Mouse (Mus musculus): Measurements from ENCODE around the gene Pcbp2.

The Pcbp2 gene

GRCm38 (mm10) chr15:102470183-102470604, at the start of gene Pcbp2:
TSS of gene Pcbp2 (plus strand) at chr15:102470539.
- peak; percentile 93 for DNase-seq (ENCODE audit: low read depth, low spot score)

DNA sequence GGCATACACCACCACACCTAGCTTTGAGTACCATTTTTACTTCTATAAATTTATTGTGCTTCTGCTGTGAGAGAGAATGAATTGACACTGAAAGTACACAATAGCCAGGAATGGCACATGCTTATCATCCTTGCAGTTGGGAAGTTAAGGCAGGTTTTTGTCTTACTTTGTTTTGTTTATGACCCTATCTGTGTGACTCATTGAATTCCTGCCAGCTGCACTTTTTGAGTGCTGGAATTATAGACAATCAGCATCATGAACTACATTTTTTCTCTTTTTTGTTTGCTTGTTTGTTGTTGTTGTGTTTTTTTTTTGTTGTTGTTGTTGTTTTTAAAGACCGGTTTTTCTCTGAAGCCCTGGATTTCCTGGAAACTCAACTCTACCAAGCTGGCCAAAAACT, 49.4 kb upstream of the Pcbp2 start:
- DNase-seq (ENCODE audit: low read depth, low spot score), result no peak

GRCm38 (mm10) chr15:102421437-102421836, 48.9 kb upstream of the Pcbp2 start:
- DNase-seq (ENCODE audit: low read depth, low spot score), result no peak

GRCm38 (mm10) chr15:102423602-102424240, 46.6 kb upstream of the Pcbp2 start:
- no peak for DNase-seq (ENCODE audit: low read depth, low spot score)

DNA sequence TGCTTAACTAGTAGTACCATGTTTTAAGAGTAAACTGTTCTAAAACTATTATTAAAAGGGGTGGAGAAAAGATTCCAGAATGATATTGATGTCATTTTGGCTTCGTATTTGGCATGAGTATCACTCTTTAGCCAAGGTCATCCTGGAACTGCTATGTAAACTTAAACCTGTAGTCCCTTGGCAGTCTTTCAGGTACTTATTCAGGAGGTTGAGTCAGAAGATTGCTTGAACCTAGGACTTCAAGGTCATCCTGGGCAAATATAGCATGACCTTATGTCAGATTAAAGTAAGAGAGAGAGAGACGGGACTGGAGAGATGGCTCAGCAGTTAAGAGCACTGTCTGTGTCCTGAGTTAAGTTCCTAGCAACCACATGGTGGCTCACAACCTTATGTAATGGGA, 45.7 kb upstream of the Pcbp2 start:
- DNase-seq (ENCODE audit: low read depth, low spot score), result no peak

DNA sequence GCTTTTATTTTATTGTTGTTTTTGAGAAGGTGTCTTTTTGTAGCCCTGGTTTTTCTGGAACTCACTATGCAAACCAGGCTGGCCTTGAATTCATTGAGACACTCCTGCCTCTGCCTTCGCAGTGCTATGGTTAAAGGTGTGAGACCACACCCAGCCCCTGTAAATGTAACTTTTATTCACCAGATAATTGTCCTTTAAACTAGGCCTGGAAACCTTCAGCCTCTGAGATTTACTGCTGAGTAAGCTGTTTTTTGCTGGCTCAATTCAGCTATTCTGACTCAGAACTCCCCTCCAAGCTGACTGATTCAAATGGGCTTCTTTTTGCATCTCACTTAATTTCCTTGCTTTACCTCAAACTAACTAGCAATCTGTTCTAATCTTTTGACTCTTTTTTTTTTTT, 43.4 kb upstream of the Pcbp2 start:
- DNase-seq (ENCODE audit: low read depth, low spot score), result no peak

- no peak for DNase-seq (ENCODE audit: low read depth, low spot score)
Measured at GRCm38 (mm10) chr15:102432046-102432445, 38.3 kb upstream of the Pcbp2 start.

- DNase-seq (ENCODE audit: low read depth, low spot score), result no peak
Measured at GRCm38 (mm10) chr15:102433173-102433572, 37.2 kb upstream of the Pcbp2 start.

- no peak for DNase-seq (ENCODE audit: low read depth, low spot score)
Measured at GRCm38 (mm10) chr15:102442490-102442889, 27.8 kb upstream of the Pcbp2 start.

DNA sequence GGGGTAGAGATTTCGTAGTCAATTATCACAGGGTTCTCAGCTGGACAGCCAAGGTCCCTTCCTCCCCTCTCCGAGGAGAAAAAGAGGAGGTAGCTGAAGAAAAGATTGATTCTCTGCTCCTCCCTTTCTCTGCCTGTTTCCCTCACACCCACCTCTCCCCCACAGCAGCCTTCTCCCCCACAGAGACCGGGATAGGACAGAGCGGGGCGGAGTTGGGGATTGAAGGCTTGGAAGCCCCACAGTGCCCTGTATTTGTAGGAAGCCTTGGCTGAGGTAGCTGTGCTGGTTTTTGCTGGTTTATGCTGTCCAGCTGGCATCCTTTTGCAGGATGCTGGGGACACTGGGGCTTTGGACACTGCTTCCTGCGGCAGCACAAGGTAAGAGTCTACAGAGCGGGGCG, 25.2 kb upstream of the Pcbp2 start, which contains the start of gene Amhr2:
Amhr2 (plus strand) TSS at position 222 of the 400 bp plus-strand sequence.
- DNase-seq (ENCODE audit: low read depth, low spot score), result no peak

DNA sequence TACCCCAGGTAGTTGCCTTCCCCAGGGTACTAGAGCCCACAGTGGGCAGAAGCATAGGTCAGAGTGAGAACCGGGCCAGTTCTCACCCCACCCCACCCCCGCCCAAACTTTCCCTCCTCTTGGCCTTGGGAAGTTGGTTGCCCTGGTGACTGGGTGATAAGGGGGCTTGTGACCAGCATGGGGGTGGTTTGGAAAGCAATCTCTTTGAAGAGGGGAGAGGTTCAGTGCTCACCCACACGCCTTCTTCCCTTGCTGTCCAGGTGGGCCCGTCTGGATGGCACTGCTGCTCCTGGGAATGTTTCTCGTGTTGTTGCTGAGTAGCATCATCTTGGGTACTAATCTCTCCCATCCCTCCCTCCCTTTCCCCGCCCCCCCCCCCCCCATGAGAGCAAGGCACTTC, 23.9 kb upstream of the Pcbp2 start:
- no peak for DNase-seq (ENCODE audit: low read depth, low spot score)

DNA sequence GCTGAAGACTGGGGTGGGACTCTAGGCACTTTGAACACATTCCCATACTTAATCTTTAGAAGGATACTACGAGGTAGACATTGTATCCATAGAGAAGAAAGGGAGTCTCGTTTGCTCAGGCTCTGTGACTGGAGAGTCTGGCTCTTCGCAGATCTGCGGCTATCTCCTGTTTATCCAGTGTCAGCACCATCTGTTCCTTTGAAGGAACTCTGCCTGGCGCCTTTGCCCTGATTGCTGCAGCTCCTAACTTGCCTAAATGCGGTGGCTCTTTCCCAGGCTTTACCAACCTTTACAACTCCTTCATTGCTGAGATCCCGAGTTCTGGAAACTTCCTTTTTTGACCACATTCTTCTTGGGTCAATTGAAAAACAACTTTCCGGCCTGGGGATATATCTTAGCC, 21.0 kb upstream of the Pcbp2 start:
- DNase-seq (ENCODE audit: low read depth, low spot score), result no peak

DNA sequence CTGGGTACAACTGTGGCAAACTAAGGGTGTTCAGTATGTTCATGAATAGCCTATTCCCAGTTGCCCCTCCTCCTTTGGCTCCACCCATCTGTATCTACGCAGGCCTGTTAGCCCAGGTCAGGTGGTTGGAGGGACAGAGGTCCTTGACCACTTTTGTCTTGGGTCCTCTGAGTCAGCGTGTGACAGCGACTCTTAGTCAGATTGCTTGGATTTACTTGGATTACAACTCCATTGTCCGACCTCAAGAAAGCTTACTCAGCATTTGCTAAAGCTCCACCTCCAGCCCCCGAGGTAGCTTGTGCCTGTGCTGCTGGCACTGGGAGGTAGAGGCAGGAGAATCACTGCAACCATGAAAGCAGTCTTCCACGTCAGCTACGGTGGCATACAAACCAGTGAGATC, 19.4 kb upstream of the Pcbp2 start:
- no peak for DNase-seq (ENCODE audit: low read depth, low spot score)

GRCm38 (mm10) chr15:102451666-102452430, 18.5 kb upstream of the Pcbp2 start:
- no peak for DNase-seq (ENCODE audit: low read depth, low spot score)

- DNase-seq (ENCODE audit: low read depth, low spot score), result peak; percentile 70
Measured at GRCm38 (mm10) chr15:102455993-102456392, 14.3 kb upstream of the Pcbp2 start.

DNA sequence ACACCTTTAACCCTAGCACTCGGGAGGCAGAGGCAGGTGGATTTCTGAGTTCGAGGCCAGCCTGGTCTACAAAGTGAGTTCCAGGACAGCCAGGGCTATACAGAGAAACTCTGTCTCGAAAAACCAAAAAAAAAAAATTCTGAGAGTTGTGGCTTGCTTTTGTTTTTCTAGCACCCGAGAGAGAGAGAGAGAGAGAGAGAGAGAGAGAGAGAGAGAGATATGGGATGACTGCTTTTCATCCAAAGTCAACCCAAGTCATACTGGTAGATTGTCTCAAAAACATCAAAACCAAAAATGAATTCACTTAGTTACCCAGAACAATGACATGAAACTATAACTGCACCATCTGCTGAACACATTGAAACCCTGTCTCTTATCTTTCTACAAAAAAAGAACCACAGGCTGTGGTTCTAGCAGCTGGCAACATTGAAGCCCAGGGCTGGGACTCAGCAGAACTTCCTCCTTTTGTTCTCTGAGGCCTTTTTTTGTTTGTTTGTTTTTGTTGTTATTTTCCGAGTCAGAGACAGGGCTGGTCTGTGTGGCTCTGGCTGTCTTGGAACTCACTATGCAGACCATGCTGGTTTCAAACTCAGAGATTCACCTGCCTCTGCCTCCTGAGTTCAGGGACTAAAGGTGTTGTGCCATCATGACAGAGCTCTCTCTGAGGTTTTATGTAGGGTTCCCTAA, 12.1 kb upstream of the Pcbp2 start:
- DNase-seq (ENCODE audit: low read depth, low spot score), result no peak

GRCm38 (mm10) chr15:102458904-102459317, 11.4 kb upstream of the Pcbp2 start, which contains the start of gene Prr13:
TSS of gene Prr13 (plus strand) at chr15:102459028.
- DNase-seq (ENCODE audit: low read depth, low spot score), result peak; percentile 81

GRCm38 (mm10) chr15:102459381-102459780, 11.0 kb upstream of the Pcbp2 start:
- no peak for DNase-seq (ENCODE audit: low read depth, low spot score)

GRCm38 (mm10) chr15:102459847-102460246, 10.5 kb upstream of the Pcbp2 start:
- no peak for DNase-seq (ENCODE audit: low read depth, low spot score)

- DNase-seq (ENCODE audit: low read depth, low spot score), result no peak
Measured at GRCm38 (mm10) chr15:102460409-102460808, 9.9 kb upstream of the Pcbp2 start.

- no peak for DNase-seq (ENCODE audit: low read depth, low spot score)
Measured at GRCm38 (mm10) chr15:102460971-102461370, 9.4 kb upstream of the Pcbp2 start.

- no peak for DNase-seq (ENCODE audit: low read depth, low spot score)
Measured at GRCm38 (mm10) chr15:102461430-102462075, 8.8 kb upstream of the Pcbp2 start.
